Mouse (Mus musculus) heart, postnatal 25 days (tissue): ENCODE results near the gene Gm14412. TPM values are rescaled to one million over a fixed set of nuclear protein-coding genes. Genes with fewer than 3 reads are reported as not detected.
"Not testable (repeated sequence)": the region's sequence is repeated elsewhere in the genome, so short reads cannot be mapped to it uniquely, and the experiment has no call there.

Source experiments
- DNase-seq: peaks from one replicate; pipeline ENCODE4 v3.0.0; 2022; ENCODE audit warnings: low spot score
- intact Hi-C: fragments of 180-260 bp; cut with DNase I; formaldehyde crosslinking; loops from one replicate; pipeline ENCODE4 v1.15.1; 2025
- total RNA-seq, 2 experiments: library from RNA; stranded (reverse); gene quantifications; 2 replicates each; pipeline ENCODE4 v1.2.3; 2021

Gm14412 gene
- total RNA-seq: under 1 TPM; 0.73 to 0.81 TPM

GRCm38 (mm10) chr2:177324257-177324733 is at the start of gene Gm14412:
Gene Gm14412 (minus strand): TSS chr2:177324307.
- intact Hi-C loops, DNase-seq: not testable (repeated sequence)

- DNase-seq, intact Hi-C loops: not testable (repeated sequence)
Measured at GRCm38 (mm10) chr2:177329661-177330292, 5.7 kb upstream of the Gm14412 start.

- not testable (repeated sequence) for DNase-seq
Measured at GRCm38 (mm10) chr2:177321361-177321760, 2.7 kb downstream of the Gm14412 start.

GRCm38 (mm10) chr2:177320786-177321320 is 3.3 kb downstream of the Gm14412 start:
- DNase-seq, intact Hi-C loops: not testable (repeated sequence)

More at GRCm38 (mm10) chr2:177321361-177321760, 2.7 kb downstream of the Gm14412 start:
- intact Hi-C loops: not testable (repeated sequence)

GRCm38 (mm10) chr2:177318996-177319395 is 5.1 kb downstream of the Gm14412 start:
- intact Hi-C loops: no loop called here

GRCm38 (mm10) chr2:177309627-177310026 is 14.5 kb downstream of the Gm14412 start:
- DNase-seq, intact Hi-C loops: not testable (repeated sequence)

More at GRCm38 (mm10) chr2:177318996-177319395, 5.1 kb downstream of the Gm14412 start:
- no peak for DNase-seq

- intact Hi-C loops, DNase-seq: not testable (repeated sequence)
Measured at GRCm38 (mm10) chr2:177304980-177305379, 19.1 kb downstream of the Gm14412 start.

GRCm38 (mm10) chr2:177283701-177284100 is 40.4 kb downstream of the Gm14412 start:
- intact Hi-C loops, DNase-seq: not testable (repeated sequence)

- DNase-seq, intact Hi-C loops: not testable (repeated sequence)
Measured at GRCm38 (mm10) chr2:177277754-177278153, 46.4 kb downstream of the Gm14412 start.

- intact Hi-C loops, DNase-seq: not testable (repeated sequence)
Measured at GRCm38 (mm10) chr2:177272237-177272636, 51.9 kb downstream of the Gm14412 start.

- intact Hi-C loops, DNase-seq: not testable (repeated sequence)
Measured at GRCm38 (mm10) chr2:177266936-177267335, 57.2 kb downstream of the Gm14412 start, which contains the start of gene Gm14409. Gene Gm14409 (minus strand): TSS chr2:177267036.

Other genes starting within 250 kb of the Gm14412 start
- 1 to 10 TPM in 1 of 2 experiments, under 1 TPM in 1; 0.42 to 1.1 TPM for gene Gm14401, start 250.0 kb downstream of the Gm14412 start, total RNA-seq
- gene Gm14410, start 117.9 kb downstream of the Gm14412 start, total RNA-seq: 10 to 100 TPM; 29.9 to 33.3 TPM
- gene Gm14409, start 57.3 kb downstream of the Gm14412 start, total RNA-seq: 1 to 10 TPM; 1.3 to 1.4 TPM
- 10 to 100 TPM; 17.2 to 18.4 TPM for gene Gm14418, start 74.0 kb upstream of the Gm14412 start, total RNA-seq
- gene Zfp970, start 140.4 kb upstream of the Gm14412 start, total RNA-seq: 100 to 1,000 TPM; 492 to 508 TPM
- gene Gm14403, start 173.9 kb upstream of the Gm14412 start, total RNA-seq: 10 to 100 TPM; 77.7 to 82.1 TPM